Mouse (Mus musculus): ENCODE measurements around the gene Arnt2. TPM values are rescaled to one million over a fixed set of nuclear protein-coding genes. Genes with fewer than 3 reads are reported as not detected.

The Arnt2 gene
- polyA plus RNA-seq, 1 experiment from 2014 or later = 0.16 TPM

GRCm38 (mm10) chr7:84377330-84377729 is 32.6 kb downstream of the Arnt2 start:
- no peaks in the 10 kb centered on the region for H3K36me3 ChIP-seq (ENCODE audit: inconsistent target)
- H3K4me3 ChIP-seq (ENCODE audit: inconsistent target) = no peak overlapping the region
- 67% methylated on average over 5 of the region's 5 CpGs for WGBS (ENCODE audit: missing documents)
- H3K27ac ChIP-seq = no peak overlapping the region
- H3K79me2 ChIP-seq (ENCODE audit: inconsistent target) = no peaks in the 10 kb centered on the region

- WGBS (ENCODE audit: missing documents) = 89% methylated on average over 4 of the region's 4 CpGs
Observed at GRCm38 (mm10) chr7:84373691-84374090, 36.3 kb downstream of the Arnt2 start.

GRCm38 (mm10) chr7:84372871-84373270 is 37.1 kb downstream of the Arnt2 start:
- no peaks in the 10 kb centered on the region for H3K36me3 ChIP-seq (ENCODE audit: inconsistent target)
- 93% methylated on average over 1 of the region's 1 CpGs for WGBS (ENCODE audit: missing documents)
- no peaks in the 10 kb centered on the region for H3K79me2 ChIP-seq (ENCODE audit: inconsistent target)
- no peak overlapping the region for H3K4me3 ChIP-seq (ENCODE audit: inconsistent target)
- no peak overlapping the region for H3K27ac ChIP-seq

More at GRCm38 (mm10) chr7:84373691-84374090, 36.3 kb downstream of the Arnt2 start:
- Histone ChIP-seq H3K36me3 (ENCODE audit: inconsistent target) (no peaks in the 10 kb centered on the region), H3K4me3 (ENCODE audit: inconsistent target) (no peak overlapping the region), H3K79me2 (ENCODE audit: inconsistent target) (no peaks in the 10 kb centered on the region), H3K27ac (no peak overlapping the region)

- Histone ChIP-seq H3K36me3 (ENCODE audit: inconsistent target) (no peaks in the 10 kb centered on the region), H3K4me3 (ENCODE audit: inconsistent target) (no peak overlapping the region), H3K79me2 (ENCODE audit: inconsistent target) (no peaks in the 10 kb centered on the region), H3K27ac (no peak overlapping the region)
- WGBS (ENCODE audit: missing documents) = 76% methylated on average over 7 of the region's 7 CpGs
Observed at GRCm38 (mm10) chr7:84372280-84372679, 37.7 kb downstream of the Arnt2 start.

DNA sequence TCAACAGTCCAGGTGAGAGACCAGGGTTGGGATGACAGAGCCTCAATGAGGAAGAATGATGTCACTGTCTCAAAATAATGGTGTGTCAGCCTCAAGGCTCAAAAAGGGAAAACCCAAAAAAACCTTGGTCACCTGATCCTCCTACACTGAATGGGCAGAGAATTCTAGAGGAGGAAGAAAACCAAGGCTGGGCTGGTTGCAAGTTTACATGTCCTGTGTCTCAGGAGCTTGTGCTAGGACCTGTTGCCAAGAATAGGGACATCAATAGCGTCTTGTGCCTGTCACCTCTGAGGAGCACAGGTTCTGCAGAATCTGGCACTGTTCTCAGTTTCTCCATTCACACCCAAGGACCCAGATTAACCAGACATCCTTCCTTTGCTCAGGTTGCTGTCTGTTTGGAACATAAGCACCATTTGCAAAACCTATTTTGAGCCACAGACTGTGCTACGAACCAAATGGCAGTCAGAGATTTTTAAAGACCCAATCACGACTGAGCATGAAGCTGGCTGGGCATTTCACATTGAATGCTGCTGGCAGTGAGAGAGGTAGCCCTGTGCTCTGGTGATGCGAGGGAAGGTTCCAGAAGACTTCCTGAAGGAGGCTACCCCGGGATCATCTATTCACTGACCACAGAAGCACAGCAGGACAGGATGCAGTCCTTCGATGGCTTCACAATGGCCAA is 38.9 kb downstream of the Arnt2 start:
- Histone ChIP-seq H3K79me2 (ENCODE audit: inconsistent target) (no peaks in the 10 kb centered on the region), H3K36me3 (ENCODE audit: inconsistent target) (no peaks in the 10 kb centered on the region), H3K27ac (no peak overlapping the region), H3K4me3 (ENCODE audit: inconsistent target) (no peak overlapping the region)
- 77% methylated on average over 6 of the region's 6 CpGs for WGBS (ENCODE audit: missing documents)

GRCm38 (mm10) chr7:84366251-84366650 is 43.7 kb downstream of the Arnt2 start:
- Histone ChIP-seq H3K27ac (no peak overlapping the region), H3K4me3 (ENCODE audit: inconsistent target) (no peak overlapping the region), H3K36me3 (ENCODE audit: inconsistent target) (no peaks in the 10 kb centered on the region), H3K79me2 (ENCODE audit: inconsistent target) (no peaks in the 10 kb centered on the region)
- WGBS (ENCODE audit: missing documents) = 79% methylated on average over 4 of the region's 4 CpGs

- no peak overlapping the region for H3K4me3 ChIP-seq (ENCODE audit: inconsistent target)
- 31% methylated on average over 2 of the region's 2 CpGs for WGBS (ENCODE audit: missing documents)
- no peaks in the 10 kb centered on the region for H3K36me3 ChIP-seq (ENCODE audit: inconsistent target)
- no peak overlapping the region for H3K27ac ChIP-seq
- no peaks in the 10 kb centered on the region for H3K79me2 ChIP-seq (ENCODE audit: inconsistent target)
Observed at GRCm38 (mm10) chr7:84362711-84363110, 47.3 kb downstream of the Arnt2 start.

GRCm38 (mm10) chr7:84361086-84361684 is 48.8 kb downstream of the Arnt2 start:
- H3K4me3 ChIP-seq (ENCODE audit: inconsistent target) = no peak overlapping the region
- no peaks in the 10 kb centered on the region for H3K36me3 ChIP-seq (ENCODE audit: inconsistent target)
- H3K79me2 ChIP-seq (ENCODE audit: inconsistent target) = no peaks in the 10 kb centered on the region
- H3K27ac ChIP-seq = no peak overlapping the region
- WGBS (ENCODE audit: missing documents) = 90% methylated on average over 10 of the region's 10 CpGs

GRCm38 (mm10) chr7:84358426-84358825 is 51.5 kb downstream of the Arnt2 start:
- 75% methylated on average over 1 of the region's 1 CpGs for WGBS (ENCODE audit: missing documents)
- Histone ChIP-seq H3K79me2 (ENCODE audit: inconsistent target) (no peaks in the 10 kb centered on the region), H3K4me3 (ENCODE audit: inconsistent target) (no peak overlapping the region)

GRCm38 (mm10) chr7:84355619-84356570 is 54.1 kb downstream of the Arnt2 start:
- 65% methylated on average over 10 of the region's 10 CpGs for WGBS (ENCODE audit: missing documents)
- Histone ChIP-seq H3K27ac (no peak overlapping the region), H3K79me2 (ENCODE audit: inconsistent target) (no peaks in the 10 kb centered on the region), H3K4me3 (ENCODE audit: inconsistent target) (no peak overlapping the region), H3K36me3 (ENCODE audit: inconsistent target) (no peaks in the 10 kb centered on the region)

More at GRCm38 (mm10) chr7:84358426-84358825, 51.5 kb downstream of the Arnt2 start:
- Histone ChIP-seq H3K27ac (no peak overlapping the region), H3K36me3 (ENCODE audit: inconsistent target) (no peaks in the 10 kb centered on the region)

DNA sequence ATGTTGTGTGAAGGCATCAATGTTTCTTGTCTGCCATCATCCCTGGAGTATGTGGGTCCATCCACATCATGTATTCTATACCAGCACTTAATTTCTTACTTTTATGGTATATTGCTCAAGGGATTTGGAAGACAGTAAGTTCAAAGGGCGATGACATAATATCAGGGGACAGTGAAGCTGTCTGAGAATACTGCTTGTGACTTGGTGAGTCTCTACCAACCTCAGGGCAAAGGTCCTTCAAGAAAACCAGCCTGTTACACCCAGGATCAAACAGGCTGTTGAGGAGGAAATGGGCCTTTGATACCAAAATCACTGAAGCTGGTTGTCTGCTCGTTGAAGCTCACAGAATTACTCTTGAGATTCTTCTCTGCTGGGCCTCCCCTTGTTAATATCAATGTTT is 55.1 kb downstream of the Arnt2 start:
- Histone ChIP-seq H3K79me2 (ENCODE audit: inconsistent target) (no peaks in the 10 kb centered on the region), H3K36me3 (ENCODE audit: inconsistent target) (no peaks in the 10 kb centered on the region), H3K27ac (no peak overlapping the region), H3K4me3 (ENCODE audit: inconsistent target) (no peak overlapping the region)
- 81% methylated on average over 2 of the region's 2 CpGs for WGBS (ENCODE audit: missing documents)

GRCm38 (mm10) chr7:84350529-84350928 is 59.4 kb downstream of the Arnt2 start:
- no peaks in the 10 kb centered on the region for H3K36me3 ChIP-seq (ENCODE audit: inconsistent target)
- H3K79me2 ChIP-seq (ENCODE audit: inconsistent target) = no peaks in the 10 kb centered on the region
- no peak overlapping the region for H3K4me3 ChIP-seq (ENCODE audit: inconsistent target)
- no peak overlapping the region for H3K27ac ChIP-seq

- WGBS (ENCODE audit: missing documents) = 71% methylated on average over 2 of the region's 2 CpGs
- H3K79me2 ChIP-seq (ENCODE audit: inconsistent target) = no peaks in the 10 kb centered on the region
- no peak overlapping the region for H3K4me3 ChIP-seq (ENCODE audit: inconsistent target)
- no peaks in the 10 kb centered on the region for H3K36me3 ChIP-seq (ENCODE audit: inconsistent target)
- no peak overlapping the region for H3K27ac ChIP-seq
Observed at GRCm38 (mm10) chr7:84349976-84350375, 60.0 kb downstream of the Arnt2 start.

DNA sequence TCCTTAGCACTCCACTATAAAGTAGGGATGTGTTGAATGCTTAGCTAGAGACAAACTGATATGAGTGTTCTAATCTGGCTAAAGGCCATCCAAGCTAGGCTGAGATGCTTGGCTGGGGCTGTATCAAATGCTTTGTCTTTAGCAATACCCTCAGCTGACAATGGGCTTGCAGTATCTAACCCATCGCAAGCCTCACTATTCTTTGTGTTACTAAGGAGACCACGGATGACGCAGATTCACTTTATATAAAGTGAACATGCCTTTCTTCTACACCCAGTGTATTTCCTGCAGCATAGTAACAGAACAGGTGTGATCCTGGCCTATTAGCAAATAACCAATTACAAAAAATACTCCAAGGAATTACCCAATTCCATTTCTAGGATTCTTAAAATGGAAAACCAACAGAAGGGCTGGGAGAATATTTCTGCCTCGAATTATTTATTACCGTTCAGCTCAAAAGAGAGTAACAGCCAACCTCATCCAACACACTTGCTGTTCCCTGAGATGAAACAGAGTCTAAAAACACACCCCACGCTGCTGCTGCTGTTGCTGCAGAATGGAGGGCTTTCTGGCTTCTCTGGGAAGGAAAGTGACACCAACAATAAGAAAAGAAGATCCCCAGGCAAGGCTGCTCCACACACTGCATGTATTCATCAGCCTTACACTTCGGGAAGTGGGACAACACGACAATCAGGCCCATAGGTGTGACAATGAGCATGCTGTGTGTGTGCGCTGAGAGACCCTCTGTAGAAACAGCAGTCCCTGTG is 61.6 kb downstream of the Arnt2 start:
- Histone ChIP-seq H3K79me2 (ENCODE audit: inconsistent target) (no peaks in the 10 kb centered on the region), H3K27ac (no peak overlapping the region), H3K36me3 (ENCODE audit: inconsistent target) (no peaks in the 10 kb centered on the region), H3K4me3 (ENCODE audit: inconsistent target) (no peak overlapping the region)
- 94% methylated on average over 9 of the region's 9 CpGs for WGBS (ENCODE audit: missing documents)

Data from macrophage (primary cell).